Mouse (Mus musculus) liver, adult (tissue): ENCODE measurements around the gene Gm45234.

ENCODE experiments used
- GATA4 ChIP-seq: IDR thresholded peaks from 2 replicates; pipeline ENCODE4 v1.6.1; 2014; ENCODE audit warnings: mild to moderate bottlenecking, low read length; ENCODE audit not compliant: insufficient replicate concordance

Gene Gm45234

DNA sequence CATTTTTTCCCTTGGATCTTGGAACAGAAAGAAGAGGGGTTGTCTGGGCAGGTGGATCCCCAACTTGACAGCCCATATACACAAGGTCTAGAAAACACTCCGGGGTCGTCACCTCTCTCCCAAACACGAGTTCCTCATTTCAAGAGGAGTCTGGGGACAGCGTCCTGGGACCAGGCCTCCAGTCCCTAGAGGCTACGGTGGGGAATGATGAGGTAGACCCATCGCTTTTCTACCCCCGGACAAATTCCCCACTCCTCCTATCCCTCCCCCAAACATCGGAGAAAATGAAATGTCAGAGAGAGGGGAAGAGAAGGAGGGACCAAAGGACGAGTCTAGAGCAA, 12.9 kb upstream of the Gm45234 start:
- TF ChIP-seq GATA4: no peak

GRCm38 (mm10) chr6:124767920-124768703, 12.3 kb upstream of the Gm45234 start:
- no peak for TF ChIP-seq GATA4

GRCm38 (mm10) chr6:124767536-124767919, 11.7 kb upstream of the Gm45234 start:
- TF ChIP-seq GATA4: no peak

GRCm38 (mm10) chr6:124765951-124766350, 10.1 kb upstream of the Gm45234 start:
- TF ChIP-seq GATA4: no peak

GRCm38 (mm10) chr6:124759259-124759658, 3.4 kb upstream of the Gm45234 start:
- TF ChIP-seq GATA4: no peak

GRCm38 (mm10) chr6:124758849-124759232, 3.0 kb upstream of the Gm45234 start:
- TF ChIP-seq GATA4: no peak

- no peak for TF ChIP-seq GATA4
Observed at GRCm38 (mm10) chr6:124757909-124758848, 2.4 kb upstream of the Gm45234 start.

DNA sequence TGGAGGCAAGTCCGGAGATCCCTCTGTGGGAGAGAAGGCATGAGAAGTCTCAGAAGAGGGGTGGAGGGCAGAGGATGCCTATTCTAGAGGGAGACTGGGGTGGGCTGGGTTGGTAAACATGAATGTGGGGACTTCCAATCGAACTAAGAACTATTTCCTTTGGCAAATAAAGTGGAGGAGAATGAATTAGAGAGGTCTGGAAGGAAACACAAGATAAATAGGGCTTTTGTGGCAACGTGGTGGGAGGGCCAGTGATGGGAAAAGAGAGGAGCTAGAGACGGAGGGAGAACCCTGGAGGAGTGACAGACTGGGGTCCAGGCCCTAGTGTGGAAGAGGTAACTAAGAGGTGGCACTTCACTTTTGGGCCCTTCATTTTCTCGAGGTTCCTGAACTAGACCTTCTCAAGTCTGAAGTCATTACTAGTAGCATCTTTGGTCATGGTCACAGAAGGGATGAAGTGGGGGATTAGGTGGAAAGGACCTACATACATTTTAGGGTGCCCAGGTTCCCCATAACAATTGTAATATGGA, 1.6 kb upstream of the Gm45234 start:
- TF ChIP-seq GATA4: no peak

- no peak for TF ChIP-seq GATA4
Observed at GRCm38 (mm10) chr6:124756652-124757350, 980 bp upstream of the Gm45234 start.

DNA sequence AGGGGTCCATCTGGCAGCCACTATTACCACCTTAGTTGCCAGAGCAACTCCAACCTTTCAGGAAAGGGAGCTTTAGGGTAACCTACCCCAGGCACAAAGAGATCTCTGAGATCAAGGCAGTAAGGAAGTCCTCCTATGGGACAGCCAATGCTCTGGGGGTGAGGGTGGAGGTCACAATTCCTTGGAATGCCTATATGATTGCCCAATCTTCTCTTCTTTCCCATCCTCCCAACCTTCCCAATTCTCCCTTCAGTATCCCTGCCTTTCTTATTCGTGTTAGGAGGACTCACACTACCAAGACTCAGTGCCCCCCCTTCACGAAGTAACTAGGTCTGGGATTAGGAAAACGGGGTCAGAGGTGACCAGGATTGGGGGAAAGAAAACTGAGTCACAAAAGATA, 515 bp downstream of the Gm45234 start:
- TF ChIP-seq GATA4: no peak

DNA sequence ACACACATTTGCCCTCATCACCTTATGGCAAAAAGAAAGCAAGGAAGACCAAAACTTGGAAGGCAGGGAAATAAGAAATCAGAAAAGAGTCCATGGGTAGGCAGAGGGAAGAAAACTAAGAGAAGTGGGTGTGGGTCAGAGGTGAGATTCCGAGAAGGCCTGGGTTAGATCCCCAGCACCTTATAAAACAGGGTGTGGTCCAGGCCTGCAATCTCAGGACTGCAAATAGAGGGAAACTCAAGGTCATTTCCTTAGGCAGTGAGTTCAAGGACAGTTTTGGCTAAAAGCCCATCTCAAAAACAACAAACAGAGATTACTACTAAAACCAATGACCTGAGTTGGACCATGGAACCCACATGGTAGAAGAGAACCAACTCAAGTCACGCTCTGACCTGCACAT, 2.0 kb downstream of the Gm45234 start:
- TF ChIP-seq GATA4: no peak; the same call in 1 of the 2 replicates

DNA sequence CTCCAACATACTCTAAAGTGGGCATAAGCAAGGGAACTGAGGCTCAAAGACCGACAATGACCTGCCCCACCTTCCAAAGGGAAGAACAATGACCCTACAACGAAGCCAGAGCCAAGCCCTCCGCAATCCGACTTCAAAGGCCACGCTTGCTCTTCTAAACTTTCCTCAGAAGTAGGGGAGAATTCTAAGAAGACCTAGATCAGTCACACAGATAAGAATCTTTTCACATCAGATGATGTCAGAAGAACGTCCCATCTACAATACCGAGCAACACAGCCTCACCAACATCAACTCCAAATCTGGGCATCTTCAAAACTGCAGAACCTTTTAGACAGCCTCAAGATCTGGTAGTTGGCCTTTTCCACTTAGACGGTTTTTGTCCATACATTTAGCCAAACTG, 5.4 kb downstream of the Gm45234 start:
- TF ChIP-seq GATA4: no peak

DNA sequence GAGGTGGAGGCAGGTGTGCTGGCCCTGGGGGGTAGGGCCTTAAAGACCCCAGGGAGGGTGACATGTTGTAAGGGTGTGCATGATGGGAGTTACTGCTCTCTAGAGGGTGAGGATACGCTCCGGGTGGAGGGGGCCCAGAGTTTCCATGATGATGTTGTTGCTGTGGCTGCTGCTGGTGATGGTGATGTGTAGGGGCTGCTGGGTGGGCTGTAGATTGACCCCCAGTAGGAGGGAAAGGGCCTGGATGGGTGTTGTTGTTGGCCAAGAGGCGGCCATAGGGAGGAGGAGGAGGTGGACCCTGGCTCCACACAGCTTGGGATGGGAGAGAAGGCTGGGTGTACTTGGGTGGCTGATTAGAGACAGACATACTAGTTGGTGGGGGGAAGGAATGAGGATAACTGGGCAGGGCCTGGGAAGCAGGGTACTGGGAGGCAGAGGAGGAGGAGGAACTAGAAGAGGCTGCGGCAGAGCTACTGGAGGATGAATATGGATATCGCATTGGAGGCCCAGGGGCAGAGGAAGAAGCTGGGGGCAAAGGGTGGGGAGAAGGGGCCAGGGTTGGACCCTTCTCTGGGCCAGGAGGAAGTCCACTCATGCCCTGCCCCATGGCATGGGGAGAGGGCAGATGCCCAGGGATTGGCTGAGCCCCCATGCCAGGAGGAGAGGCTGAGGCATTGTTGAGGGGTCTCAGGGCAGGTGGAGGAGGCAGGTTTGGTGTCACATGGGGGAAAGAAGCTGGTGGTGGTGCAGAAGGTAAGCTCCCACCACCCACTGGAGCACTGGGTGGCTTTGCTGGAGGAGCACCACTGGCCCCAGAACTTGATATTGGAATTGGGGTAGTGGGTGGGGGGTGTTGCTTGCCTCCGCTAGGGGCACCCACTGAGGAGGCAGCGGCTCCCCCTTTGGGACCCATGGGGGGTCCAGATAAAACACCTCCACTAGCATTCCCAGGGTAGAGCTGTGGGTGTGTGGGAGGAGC, 8.9 kb downstream of the Gm45234 start:
- no peak for TF ChIP-seq GATA4

GRCm38 (mm10) chr6:124746296-124746605, 9.6 kb downstream of the Gm45234 start:
- TF ChIP-seq GATA4: no peak

- TF ChIP-seq GATA4: 0 out of 2 replicates have a peak, but pooled peaks have one; percentile 29
Observed at GRCm38 (mm10) chr6:124745490-124746295, 10.1 kb downstream of the Gm45234 start.
